Mouse (Mus musculus) megakaryocyte-erythroid progenitor cell, adult 5-6 weeks (primary cell): ENCODE results near the gene Bcat1. TPM values are rescaled to one million over a fixed set of nuclear protein-coding genes. Genes with fewer than 3 reads are reported as not detected.

ENCODE experiments used
- ATAC-seq: replicated peaks from 2 replicates; pipeline ENCODE4 v1.8.0; 2016; ENCODE audit warnings: mild to moderate bottlenecking, inconsistent platforms; ENCODE audit not compliant: severe bottlenecking, poor library complexity, low FRiP score, low TSS enrichment
- total RNA-seq, 2 experiments: library from RNA; stranded (forward) in 1 of 2; stranded (reverse) in 1 of 2; fragments of 200-1000, 215-1000 nt in 1 of 2; fragments of >200 nt in 1 of 2; fragmentation: Nextera tagmentation in 1 of 2; gene quantifications; 2 replicates each; pipeline ENCODE4 v1.2.3; 2014 to 2017

Bcat1 gene
- total RNA-seq, 2 experiments from 2014 or later, result 0.47 to 2.7 TPM

GRCm38 (mm10) chr6:144964205-144964604, 111.8 kb downstream of the Bcat1 start:
- ATAC-seq, result no peak

GRCm38 (mm10) chr6:144963156-144963555, 112.8 kb downstream of the Bcat1 start:
- ATAC-seq, result 0 out of 2 replicates have a peak, but pooled peaks have one; percentile 35

- no peak for ATAC-seq
These were observed 114.0 kb downstream of the Bcat1 start for GRCm38 (mm10) chr6:144962013-144962354.

- ATAC-seq, result no peak
These were observed 114.6 kb downstream of the Bcat1 start for GRCm38 (mm10) chr6:144961253-144962012.

GRCm38 (mm10) chr6:144955887-144956547, 120.0 kb downstream of the Bcat1 start:
- ATAC-seq, result no peak

- ATAC-seq, result no peak
These were observed 123.1 kb downstream of the Bcat1 start for GRCm38 (mm10) chr6:144952885-144953284.

- no peak for ATAC-seq
These were observed 131.3 kb downstream of the Bcat1 start for GRCm38 (mm10) chr6:144944435-144945365.

Other genes with a start within 250 kb of the Bcat1 start
- 45.0 and 67.3 TPM in 2 replicates for gene Lrmp, start 39.5 kb upstream of the Bcat1 start, total RNA-seq (2014; fragmentation: Nextera tagmentation)
- gene Lrmp, start 39.5 kb upstream of the Bcat1 start, total RNA-seq (2017), result 45.7 and 47.6 TPM in 2 replicates
- 0.47 and 0.63 TPM in 2 replicates for gene Casc1, start 134.8 kb upstream of the Bcat1 start, total RNA-seq (2014; fragmentation: Nextera tagmentation)
- gene Casc1, start 134.8 kb upstream of the Bcat1 start, total RNA-seq (2017), result 0.08 and 2.6 TPM in 2 replicates
- 13.1 and 27.7 TPM in 2 replicates for gene Etfrf1, start 134.9 kb upstream of the Bcat1 start, total RNA-seq (2014; fragmentation: Nextera tagmentation)
- gene Etfrf1, start 134.9 kb upstream of the Bcat1 start, total RNA-seq (2017), result 10.7 and 35.6 TPM in 2 replicates
- gene Kras, start 174.1 kb upstream of the Bcat1 start, total RNA-seq (2014; fragmentation: Nextera tagmentation), result 29.6 and 36.8 TPM in 2 replicates
- gene Kras, start 174.1 kb upstream of the Bcat1 start, total RNA-seq (2017), result 27.7 and 28.0 TPM in 2 replicates